Mouse (Mus musculus) brain, embryonic 14.5 days (tissue): ENCODE data around the gene Trio.

ENCODE experiments used
- CTCF ChIP-seq: fragments of 200-500 bp; IDR thresholded peaks from 2 replicates; pipeline ENCODE4 v1.5.1; 2012; ENCODE audit warnings: inconsistent platforms, mild to moderate bottlenecking, moderate library complexity, borderline replicate concordance; ENCODE audit not compliant: insufficient read depth, insufficient read length; ENCODE audit errors: extremely low read depth
- POLR2A ChIP-seq: fragments of 200-500 bp; IDR thresholded peaks from 2 replicates; pipeline ENCODE4 v1.6.1; 2012; ENCODE audit warnings: mild to moderate bottlenecking, inconsistent platforms, borderline replicate concordance; ENCODE audit not compliant: poor library complexity, insufficient read depth, insufficient read length, severe bottlenecking; ENCODE audit errors: extremely low read depth

- TF ChIP-seq CTCF (no peak), POLR2A (no peak)
These were observed 159.6 kb downstream of the Trio start for GRCm38 (mm10) chr15:27866053-27866452.
